Mouse (Mus musculus) mesoderm, embryonic 11.5 days (tissue): ENCODE results near the gene Crtc3.
A peak's percentile ranks its signal among the peaks of the same experiment; 100 is the strongest.

Experiments used
- DNase-seq: peaks from one replicate; pipeline ENCODE4 v3.0.0-alpha.2; 2012; ENCODE audit warnings: low read depth, low spot score

Gene Crtc3

DNA sequence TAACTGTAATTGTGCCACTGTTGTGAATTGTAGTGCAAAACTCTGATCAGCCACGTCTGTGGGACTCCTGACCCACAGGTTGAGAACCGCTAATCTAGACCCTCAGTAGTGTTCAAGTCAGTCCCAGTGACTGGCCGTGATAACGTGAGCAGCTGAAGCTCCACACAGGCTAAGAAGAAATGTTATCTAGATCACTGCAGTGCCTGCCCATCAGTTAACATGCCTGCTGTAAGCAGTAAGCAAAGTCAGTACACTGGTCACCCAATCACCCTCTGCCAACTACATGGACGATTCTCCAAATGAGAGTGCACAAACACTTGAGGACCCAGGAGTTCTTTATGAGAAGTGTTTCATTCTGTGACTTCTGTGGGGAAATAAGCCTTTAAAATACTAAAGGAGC is 3.0 kb downstream of the Crtc3 start:
- no peak for DNase-seq

DNA sequence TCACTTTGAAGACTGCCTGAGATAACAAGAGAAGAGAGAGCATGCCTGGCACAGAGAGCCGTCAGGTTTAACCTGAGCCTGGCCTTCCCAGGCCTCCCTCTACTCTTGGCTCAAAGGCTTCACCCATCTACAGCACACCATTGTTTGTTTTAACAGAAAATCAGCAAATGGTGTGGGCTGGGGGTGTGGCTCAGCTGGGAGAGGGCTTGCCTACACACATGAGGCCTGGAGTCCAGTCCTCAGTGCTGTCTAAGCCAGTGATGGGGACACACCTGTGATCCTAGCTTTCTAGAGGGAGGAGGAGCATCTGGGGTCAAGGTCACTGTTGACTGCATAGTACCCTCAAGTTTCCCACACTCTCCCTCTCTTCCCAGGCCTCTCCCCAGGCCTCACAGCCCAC is 6.0 kb downstream of the Crtc3 start:
- no peak for DNase-seq

DNA sequence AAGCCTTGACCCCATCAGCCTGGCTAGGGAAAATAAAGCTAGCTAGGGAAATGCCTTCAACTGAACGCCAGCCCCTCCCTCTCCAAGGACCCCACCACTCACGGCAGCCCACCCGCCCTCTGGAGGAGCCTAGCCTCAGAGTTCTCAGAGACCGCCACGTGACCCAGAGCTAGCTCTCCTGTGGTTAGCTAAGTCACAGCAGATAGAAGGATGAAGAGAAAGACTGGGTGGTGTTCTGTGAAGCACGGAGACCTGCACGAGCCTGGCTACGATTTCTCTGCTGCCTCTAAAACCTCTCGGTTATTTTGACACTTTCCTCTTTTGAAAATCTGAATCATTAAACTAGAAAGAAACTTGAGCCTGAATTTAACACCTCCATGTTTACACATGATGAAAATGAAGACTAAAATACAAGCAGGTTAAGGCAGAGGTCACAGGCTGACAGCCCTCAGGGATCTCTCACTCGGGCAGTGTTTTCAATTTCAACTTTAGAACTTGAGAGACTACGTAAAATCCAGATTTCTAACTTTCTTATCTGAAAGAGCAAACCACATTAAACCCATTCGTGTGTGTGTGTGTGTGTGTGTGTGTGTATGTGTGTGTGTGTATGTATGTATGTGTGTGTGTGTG is 8.3 kb downstream of the Crtc3 start:
- peak; percentile 49 for DNase-seq

DNA sequence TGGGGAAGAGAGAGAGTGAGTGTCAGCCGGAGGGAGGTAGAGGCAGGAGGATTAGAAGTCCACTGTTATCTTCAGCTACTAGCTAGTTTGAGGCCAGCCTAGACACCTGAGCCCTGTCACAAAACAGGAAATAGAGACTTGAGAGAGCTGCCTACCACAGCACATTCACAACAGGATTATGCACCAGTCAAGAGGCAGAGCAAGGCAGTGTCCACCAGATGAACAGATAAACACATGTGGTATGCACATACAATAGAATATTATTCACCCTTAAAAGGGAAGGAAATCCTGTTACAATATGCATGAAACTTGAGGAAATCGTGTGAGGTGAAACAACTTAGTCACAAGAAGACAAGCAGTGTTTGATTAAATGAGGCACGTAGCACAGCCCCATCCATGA is 16.4 kb downstream of the Crtc3 start:
- no peak for DNase-seq

DNA sequence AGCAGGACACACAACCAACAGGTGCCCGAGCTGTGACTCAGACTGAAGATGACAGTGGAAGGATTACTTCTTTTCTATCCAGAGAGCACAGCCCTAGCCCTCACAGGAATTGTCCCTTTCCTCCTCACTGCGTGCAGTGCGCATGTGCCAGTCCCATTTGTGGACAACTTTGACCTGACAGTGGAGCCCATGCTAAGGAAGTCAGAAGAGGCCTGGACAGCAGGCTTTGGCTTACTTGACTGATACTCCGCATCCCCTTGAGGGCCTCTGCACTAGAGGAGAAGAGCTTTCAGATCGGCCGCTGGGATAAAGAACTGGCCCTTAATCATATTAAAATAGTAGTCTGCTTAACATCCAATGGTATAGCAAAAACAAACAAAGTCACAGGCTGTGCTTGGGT is 17.8 kb downstream of the Crtc3 start:
- no peak for DNase-seq

DNA sequence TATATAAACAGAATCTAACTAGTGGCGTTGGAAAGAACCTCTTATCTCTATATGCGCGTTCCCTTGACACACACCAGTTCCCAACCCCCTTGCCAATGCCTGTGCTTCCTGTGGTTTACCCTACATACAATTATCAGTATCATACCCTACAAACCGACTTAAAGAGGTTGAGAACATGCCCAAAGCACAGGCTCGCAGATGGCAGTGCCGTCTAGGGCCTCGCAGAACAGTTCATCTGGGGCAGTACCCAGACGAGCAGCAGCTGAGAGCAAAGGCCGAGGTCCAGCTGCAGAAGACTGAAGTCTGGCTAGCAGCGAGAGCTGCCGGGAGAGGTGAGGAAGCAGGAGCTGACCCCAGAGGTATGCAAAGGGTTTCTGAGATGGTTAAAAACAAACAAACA is 21.5 kb downstream of the Crtc3 start:
- no peak for DNase-seq

DNA sequence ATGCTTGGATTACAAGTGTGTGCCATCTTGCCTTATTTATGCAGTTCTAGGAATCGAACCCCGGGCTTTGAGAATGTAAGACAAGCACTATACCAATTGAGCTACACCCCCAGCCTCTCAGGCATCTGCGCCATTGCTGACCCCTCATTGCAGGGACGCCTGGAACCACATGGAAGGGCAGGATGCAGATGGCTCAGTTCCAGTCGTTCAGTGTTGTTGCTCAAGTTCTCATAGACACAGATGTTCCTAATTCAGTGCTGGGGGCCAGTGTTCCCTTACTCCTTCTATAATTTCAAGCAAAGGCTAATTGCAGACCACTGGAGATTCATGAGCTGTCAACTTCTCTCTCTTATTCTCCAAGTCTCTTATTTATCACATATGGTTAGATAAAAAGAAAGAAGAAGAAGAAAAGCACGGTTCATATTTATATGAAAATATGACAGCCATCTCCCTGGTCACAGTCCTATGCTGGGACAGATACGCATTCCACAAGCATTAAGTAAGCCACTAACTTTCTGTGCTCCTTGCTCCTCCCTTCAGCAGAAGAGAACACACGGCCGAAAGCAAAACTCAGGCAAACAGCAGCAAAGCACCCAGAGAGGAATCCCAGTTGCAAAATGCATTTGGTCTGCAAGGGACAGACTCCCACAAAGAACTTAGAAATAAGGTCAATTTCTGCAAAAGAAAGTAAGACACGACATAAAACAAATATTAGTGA is 22.3 kb downstream of the Crtc3 start:
- peak; percentile 44 for DNase-seq

DNA sequence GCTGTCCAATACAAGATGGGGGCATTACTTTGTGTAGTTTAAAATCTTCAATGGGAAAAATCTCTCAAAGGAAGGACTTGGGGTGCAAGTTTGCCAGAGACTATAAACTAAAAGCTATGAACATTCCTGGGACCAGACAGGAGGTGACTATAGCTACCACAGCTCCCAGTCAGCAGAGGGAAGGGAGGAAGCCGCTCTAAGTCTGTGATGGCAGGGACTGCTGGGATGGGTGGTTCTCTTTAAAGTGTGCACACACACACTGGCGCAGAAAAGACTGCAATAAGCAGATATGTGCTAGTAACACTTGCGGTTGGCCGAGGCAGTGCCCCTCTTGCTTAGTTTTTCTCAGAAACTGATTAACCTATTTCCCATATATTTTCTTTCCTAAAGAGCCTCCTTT is 27.6 kb downstream of the Crtc3 start:
- DNase-seq, result no peak

DNA sequence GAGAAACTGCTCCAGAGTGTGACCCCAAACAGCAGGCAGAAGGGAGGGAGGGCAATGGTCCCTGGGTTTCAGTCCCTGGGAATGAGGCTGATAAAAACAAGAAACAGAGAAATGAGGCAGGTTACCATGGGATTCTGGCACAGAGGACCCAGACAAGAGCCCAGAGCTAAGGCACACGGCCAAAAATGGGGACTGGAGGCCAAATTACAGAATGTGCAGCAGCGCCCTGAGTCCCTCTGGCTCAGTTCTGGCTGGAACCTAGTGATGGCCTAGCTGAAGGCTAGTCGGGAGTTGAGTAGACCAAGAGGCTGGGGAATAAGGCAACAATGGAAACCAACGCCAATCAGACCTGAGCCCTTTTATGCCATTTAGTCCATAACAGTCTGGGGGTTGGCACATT is 28.1 kb downstream of the Crtc3 start:
- DNase-seq, result no peak

DNA sequence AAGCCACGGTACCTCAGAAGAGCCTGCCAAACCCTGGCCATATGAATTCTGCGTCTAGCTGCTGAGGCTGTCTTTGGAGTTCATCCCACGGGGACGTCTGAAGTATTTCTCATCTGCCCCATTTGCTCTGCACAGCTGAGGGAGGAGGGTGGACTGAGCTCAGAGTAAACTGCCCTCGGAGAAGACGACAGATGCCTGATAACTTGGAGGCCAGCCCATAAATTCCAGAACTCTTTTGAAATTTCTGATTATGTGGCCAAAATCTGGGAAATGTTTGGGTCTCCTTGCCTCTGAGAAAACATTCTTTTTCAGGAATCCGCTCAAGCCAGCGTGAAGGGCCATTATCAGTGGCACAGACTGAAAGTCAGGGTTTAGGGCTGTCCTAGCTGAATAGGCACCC is 30.8 kb downstream of the Crtc3 start:
- DNase-seq, result no peak

DNA sequence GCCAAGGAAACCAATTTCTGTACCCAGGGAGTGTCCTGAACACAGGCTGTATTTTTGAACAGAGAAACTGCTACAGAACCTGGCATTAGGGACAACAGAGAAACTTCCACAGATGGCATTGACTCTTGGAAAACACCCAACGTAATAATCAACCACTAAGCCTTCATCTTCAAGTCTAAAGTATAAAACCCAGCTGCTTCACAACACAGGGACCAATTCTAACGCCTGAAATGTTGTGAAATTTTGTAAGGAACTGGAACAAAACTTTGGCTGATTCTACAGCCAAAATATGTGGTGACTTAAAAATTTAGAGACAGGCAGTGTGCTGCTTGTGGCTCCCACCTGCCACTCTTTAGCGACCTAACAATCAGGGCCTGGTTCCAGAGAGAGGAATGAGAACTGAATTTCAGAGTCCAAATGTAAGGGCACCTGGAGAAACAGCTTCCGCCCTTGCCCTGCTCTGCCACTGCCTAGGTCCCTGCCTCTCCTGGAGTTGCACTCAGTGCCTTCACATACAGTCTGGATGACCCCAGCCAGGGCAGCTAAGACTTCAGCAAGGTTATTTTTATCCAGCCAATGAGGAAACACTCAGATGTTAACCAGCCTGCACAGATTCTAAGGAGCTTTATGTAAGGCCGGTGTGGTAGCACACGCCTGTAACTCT is 33.2 kb downstream of the Crtc3 start:
- no peak for DNase-seq

DNA sequence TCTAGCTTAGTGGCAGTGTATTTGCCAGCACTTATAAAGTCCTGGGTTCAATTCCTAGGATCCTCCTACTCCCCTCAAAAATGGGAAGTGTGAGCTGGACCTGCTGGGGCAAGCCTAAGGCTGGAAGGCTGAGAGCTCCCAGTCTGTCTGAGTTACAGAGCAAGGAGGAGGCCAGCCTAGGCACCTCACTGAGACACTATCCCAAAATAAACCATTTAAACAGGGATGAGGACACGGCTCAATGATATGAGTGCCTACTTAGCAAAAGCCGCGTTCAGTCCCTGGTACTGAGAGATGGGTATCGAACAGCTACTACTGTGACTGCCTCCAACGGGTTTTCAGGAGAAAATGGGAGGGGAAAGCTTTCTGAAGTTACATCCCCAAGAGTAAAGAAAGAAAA is 33.8 kb downstream of the Crtc3 start:
- DNase-seq, result no peak

DNA sequence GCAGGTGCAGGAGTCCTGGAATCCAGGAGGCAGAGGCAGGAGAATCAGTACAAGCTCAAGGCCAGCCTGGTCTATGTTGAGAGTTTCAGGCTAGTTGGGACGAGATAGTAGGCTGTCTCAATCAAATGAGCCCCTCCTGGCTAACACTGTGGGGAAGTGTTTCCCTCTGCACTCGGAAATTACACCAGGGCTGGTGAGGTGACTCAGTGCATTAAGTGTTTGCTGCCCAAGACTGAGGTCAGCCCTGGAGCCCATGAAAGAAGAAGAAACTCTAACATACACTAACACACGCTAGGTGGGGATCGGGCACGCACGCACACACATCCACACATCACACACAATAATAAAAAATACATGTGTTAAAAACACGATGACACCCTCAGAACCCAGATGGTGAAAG is 34.3 kb downstream of the Crtc3 start:
- DNase-seq, result no peak

DNA sequence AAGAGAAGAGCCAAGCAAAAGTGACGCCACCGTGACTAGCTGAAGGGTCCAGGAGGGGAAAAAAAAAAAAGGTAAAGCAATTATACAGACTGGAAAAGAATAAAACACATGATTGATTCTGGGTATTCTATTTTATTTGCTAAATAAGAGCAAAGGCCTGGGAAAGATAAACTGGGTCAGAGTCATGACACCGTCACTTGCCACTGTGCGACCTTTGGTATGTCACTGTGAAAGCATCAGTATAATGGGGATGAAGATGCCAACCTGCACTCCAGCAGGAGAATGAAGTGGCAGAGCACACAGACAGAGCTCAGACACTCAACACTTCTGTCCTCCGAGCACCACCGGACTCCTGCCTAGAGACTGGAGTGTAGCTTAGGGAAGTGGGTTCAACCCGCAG is 34.7 kb downstream of the Crtc3 start:
- no peak for DNase-seq

DNA sequence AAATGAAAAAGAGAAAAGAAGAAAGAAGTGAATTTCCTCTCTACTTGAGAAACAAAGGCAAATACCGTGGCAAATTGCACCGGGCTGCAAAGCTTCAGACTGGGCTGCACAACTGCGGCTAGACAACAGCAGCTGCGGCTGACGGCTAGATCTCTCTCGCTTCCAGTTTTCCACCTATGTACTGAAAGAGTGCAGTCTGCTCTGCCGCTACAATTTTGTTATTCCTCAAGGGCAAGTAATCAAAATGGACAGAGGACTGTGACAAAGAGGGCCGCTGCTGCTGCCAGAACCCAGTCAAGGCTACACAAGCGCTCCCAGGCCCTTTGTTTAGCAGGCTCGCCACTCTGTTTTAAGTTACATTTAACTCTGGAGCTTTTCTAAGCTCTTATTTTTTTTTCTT is 35.6 kb downstream of the Crtc3 start:
- no peak for DNase-seq

DNA sequence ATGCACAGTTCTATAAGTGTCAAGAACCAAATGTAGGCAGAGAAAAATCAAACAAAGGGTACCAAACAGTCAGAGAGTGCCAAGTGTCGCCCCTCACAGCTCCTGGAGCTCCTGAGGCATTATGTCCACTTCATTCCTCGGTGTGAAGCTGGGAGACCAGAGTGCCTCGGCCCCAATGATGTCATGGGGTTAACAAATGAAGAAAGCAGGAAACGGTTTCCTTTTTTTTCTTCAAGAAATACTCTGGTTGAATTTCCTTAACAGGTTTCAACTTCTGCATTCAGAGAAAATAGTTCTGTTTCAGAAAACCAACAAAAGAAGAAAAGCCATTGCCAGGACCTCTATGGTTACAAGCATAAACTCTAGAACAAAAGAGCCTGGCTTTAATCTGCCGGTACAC is 36.4 kb downstream of the Crtc3 start:
- no peak for DNase-seq

DNA sequence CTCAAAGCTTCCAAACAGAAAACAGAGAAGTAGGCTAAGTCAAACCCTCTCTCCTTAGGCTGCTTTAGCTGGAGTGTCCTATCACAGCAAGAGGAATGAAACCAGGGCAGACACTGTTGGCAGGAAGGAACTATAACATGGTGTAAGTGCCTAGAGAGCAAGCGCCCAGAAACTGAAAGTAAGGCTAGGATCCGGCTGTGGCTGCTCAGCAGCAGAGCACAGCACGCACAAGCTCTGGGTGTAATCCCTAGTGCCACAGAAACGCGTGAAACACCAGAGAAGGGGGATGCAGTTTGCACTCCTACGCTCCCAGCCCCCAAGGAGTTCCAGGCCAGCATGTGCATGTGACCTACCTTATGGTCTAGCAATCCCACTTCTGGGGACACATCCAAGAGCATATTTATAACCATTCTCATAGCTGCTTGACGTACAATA is 41.2 kb downstream of the Crtc3 start:
- no peak for DNase-seq

DNA sequence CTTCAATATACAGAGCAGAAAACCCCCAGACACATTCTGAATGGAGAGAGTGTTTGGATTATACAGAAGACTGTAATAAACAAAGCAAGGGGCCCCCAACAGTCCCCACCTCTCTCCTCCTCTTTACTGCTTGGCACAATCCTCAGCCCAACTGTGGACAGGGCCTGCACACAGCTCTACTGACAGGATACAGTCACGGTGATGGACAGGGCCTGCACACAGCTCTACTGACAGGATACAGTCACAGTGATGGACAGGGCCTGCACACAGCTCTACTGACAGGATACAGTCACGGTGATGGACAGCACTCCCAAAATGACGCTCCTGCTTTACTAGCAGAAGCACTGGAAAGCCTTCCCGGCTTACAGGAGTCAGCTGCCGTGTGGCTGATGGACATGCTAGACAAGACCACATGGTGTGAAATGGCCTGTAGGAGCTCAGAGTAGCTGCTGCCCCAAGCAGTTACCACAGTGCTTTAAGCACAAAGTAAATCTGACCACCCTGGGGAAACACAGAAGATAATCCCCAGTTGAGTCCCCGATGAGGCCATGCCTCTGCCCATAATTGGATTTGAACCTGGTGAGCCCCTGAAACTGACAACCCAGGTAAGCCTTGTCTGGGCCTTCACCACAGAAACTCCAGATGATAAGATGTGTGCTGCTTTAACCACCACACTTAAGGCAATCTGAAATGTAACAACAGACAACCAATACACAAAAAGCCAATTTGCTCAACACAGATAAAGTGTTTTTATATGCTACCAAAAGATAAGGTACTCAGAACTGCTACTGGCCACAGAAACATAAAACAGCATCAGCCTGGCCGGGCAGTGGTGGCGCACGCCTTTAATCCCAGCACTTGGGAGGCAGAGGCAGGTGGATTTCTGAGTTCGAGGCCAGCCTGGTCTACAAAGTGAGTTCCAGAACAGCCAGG is 42.3 kb downstream of the Crtc3 start:
- no peak for DNase-seq

DNA sequence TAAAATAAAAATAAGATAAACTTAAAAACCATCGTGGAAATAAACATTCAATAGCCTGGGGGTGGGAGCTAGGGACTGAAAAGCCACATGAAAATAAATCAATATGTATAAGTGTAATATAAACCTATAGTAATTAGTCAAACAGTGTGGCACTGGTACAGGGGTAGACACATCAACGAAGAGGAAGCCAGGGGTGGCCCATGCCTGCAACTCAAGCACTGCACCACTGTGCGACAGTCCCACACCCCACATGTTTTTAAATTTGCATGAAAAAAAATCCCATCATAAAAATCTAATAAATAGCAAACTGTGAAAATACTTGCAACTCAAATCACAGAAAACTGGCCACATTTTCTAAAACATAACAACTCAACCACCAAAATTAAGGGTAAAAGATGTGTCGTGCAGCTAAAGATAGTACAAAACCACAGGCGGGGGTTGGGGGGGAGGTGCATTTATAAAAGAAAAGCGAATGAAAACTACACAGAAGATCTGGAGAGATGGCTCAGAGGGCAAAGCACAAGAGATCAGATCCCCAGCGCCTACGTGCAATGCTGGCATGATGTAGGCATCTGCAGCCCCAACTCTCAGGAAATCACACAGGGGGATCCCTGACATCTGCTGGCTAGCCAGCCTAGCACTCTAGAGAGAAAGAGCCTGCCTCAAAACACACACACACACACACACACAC is 45.6 kb downstream of the Crtc3 start:
- DNase-seq, result no peak

DNA sequence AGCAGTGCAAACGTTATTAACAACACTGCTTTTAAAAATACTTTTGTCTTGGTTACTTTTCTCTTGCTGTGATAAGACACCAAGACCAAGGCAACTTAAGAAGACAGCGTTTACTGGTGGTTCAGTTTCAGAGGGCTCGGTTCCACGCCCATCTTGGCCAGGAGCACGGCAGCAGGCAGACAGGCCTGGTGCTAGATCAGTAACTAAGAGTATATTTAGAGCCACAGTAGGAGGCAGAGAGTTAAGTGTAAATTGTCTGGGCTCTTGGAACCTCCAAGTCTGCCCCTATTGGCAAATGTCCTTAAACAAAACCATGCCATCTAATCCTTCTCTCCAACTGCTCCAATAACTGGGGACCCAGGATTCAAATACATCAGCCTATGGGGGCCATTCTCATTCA is 46.1 kb downstream of the Crtc3 start:
- DNase-seq, result no peak

DNA sequence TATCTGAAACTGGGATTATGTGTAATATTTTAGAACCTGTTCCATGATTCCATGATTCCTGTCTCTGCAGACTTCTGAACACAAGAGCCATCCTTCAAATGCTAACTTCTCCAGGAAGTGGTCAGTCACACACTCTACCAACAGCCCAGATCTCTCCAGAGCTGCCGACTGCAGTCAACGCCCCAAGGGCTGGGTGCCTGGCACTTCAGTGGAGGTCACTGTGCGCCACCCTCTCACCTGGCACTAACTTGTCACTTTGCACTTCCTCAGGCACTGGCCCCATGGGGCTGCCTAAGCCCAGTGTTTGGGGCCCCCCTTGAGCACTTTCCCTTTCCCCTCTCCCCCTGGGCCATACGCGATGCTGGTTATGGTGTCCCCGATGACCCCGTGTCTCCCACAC is 46.8 kb downstream of the Crtc3 start:
- DNase-seq, result no peak
